Mouse (Mus musculus) urinary bladder, adult 2 months (tissue): ENCODE measurements around the gene Plekha3. TPM values are rescaled to one million over a fixed set of nuclear protein-coding genes. Genes with fewer than 3 reads are reported as not detected.

Experiments used
- DNase-seq: peaks from one replicate; pipeline ENCODE4 v3.0.0; 2022; ENCODE audit warnings: low spot score
- polyA plus RNA-seq: library from polyadenylated mRNA; depleted of rRNA; stranded (reverse); fragments of >200 nt; gene quantifications from 2 replicates; pipeline ENCODE4 v1.2.3, GENCODE M21; 2012; rRNA removed

The Plekha3 gene
- polyA plus RNA-seq, 1 experiment = 33.1 TPM

DNA sequence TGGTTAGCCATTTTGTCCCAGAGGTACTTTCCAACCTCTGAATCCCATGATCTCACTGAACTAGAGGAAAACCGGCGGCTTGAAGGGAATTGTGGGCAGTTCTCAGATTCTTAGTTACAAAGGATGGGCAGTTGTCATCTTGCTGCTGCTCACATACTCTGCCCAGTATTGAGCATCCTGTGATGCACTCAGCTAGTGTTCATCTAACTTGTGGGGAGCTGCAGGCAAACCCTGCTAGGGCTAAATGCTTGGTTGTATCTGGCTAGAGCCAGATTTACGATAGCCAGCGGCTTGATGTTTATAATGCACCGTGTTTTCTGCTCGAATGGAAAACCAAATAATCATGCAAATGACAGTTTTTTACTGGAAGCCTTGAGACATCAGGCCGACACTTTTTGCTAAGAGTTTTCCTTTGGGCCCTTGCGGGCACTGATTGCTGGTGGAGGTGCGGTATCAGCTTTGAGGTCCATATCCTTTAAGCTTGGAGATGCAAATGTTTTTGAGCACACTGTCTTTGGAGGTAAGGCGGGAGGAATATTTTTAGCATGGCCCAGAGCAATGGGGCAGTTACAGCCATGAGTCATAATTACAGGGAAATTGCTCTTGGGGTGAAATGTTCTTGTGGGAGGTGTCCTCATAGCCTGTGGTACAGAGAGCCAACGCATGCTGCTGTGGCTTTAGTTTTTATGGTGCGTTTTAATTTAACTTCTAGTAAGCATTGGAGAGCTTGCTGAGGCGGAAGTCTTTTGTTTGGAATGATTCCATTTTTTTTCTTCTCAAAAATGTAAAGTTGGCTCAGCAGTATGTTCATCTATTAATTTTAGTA, 1.5 kb downstream of the Plekha3 start:
- DNase-seq = no peak

DNA sequence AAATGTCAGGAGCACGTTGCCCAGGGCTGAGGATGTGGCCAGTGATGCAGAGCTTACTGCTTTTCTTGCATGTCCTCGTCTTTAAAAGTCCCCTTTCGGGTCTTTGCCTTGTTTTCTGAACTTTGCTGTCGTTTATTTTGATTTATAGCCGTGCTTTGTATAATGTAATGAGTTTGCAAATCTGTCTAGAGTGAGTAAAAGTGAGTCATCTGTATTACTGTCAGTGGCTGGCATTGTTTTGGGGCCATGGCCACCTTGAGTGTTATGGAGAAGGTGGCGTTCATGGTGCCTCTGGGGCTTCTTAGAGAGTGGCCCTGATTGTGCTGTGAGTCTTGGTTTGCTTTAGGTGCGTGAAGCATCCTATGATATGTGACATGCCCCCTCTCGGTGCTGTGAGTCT, 7.2 kb downstream of the Plekha3 start:
- DNase-seq = no peak

DNA sequence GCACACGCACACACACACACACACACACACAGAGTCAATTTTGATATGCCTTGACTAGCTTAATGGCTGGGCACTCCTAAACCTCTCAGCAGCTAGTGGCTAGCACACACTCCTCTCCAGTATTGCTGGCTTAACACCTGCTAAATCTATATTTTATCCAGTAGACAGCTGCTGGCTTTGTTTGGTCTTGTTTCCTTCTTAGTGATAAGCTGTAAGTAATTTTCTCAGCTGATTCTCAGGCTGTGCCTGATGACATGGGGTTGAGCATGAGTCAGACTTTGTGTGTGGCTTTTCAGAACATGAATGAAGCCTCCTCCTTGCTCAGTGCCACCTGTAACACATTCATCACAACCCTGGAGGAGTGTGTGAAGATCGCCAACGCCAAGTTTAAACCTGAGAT, 11.9 kb downstream of the Plekha3 start:
- DNase-seq = no peak

DNA sequence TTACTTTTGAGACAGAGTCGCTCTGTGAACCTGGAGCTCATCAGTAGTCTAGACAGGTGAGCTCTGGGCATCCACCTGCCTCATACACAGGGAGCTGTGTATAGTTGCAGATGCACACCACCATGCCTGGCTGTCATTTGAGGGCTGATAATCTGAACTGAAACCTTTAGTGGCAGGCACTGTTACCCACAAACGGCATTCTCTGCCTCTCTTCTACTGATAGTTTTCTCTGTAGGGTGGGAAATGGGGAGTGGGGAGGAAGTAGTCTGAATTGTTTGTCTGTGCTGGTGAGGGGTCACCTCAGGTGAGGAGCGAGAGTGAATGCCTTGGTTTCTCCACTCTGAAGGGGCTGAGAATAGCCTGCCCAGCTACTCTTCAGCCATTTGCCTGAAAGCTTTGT, 12.5 kb downstream of the Plekha3 start:
- no peak for DNase-seq

DNA sequence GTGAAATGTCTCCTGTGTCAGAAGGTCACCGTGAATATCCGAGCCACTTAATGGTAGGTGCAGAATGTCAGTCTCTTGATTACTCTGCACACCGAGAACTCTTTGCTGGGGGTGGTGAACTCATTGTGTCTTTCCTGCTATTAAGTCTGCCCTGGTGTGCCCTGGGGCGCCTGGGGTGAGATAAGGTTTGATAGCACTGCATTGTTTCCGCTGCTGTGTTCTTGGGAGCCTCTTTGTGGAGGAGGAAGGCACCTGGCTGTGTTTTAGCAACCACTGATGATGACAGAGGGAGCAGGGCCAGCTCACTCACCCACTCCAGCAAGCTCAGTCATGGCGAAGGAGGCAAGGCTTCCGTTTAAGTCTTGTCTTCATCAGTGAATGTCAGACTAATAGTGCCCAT, 13.1 kb downstream of the Plekha3 start:
- no peak for DNase-seq

DNA sequence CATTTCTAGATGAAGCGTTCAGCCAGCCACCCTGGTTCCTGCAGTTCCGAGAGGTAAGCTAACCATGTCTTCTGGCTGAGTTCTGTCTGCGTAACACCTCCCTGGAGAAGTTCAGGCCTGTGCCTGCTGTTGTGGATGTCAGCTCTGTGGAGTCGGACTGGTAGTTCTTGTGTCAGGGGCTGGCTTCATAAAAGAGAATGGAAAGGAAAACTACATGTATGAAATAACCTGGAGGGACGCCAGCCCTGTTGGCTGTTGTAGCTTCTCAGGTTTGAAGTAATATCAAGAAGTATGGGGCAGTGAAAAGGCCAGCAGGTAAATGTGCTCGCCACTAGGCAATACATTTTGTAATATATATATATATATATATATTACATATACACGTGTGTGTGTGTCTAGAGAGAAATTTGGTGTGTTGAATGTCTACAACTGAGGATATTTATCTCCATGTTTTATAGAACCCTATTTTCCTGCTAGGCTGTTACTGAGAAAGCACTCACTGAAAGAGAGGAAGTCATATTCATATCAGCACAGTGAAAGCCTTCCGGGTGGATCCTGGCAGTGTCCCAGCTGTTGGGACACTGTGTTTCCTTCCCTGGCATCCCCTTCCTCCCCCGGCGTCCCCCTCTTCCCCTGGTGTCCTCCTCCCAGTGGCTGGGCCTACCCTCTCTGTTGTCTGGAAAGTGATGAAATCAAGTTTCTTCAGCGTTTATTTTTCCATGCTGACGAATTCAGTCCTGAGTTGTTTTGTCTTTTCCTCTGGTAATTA, 15.5 kb downstream of the Plekha3 start:
- no peak for DNase-seq

DNA sequence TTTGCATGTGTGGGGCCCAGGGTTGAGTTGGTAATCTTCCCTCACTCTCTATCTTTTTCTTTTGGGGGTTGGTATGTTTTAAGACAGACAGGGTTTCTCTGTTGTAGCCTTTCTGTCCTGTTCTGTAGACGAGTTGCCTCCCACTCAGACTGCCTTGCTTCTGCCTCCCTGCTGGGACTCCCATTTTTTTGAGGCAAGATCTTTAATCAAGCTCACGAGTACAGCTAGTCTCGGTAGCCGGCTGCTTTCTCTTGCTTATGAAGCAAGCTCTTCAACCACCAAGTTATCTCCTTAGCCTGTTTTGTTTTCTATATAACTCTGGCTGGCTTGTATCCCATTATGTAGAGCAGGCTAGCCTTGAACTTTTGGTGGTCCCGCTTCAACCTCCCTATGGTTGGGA, 18.7 kb downstream of the Plekha3 start:
- DNase-seq = no peak

DNA sequence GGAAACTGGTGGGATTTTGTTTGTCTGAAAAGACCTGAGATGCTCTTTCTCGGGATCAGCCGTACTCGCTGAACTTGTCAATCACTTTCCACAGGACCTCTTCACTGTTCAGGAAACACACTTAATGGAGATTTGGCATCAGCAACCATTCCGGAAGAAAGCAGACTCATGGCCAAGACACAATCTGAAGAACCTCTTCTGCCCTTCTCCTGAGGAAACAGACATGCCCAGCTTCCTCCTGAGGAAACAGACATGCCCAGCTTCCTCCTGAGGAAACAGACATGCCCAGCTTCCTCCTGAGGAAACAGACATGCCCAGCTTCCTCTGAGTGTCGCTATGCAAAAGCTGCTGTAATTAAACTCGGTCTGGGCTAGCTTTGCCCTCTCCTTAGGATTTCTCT, 20.2 kb downstream of the Plekha3 start:
- no peak for DNase-seq

DNA sequence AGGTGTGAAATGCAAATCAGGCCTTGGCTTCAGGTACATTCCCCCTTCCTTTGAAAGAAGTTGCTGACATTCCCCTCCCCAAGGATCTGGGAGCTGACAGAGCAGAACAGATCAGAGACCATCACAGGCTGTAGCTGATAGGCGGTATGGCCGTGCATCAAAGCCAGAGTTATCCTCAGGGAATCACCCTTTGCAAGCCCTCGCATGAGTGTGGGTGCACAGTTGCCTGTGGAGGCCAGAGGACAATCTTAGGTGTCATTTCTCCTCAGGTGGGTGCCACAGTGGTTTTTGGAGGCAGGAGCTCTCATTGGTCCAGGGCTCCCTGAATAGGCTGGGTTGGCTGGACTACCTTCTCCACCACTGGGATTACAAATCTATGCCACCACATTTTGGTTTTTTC, 27.1 kb downstream of the Plekha3 start:
- DNase-seq = no peak

DNA sequence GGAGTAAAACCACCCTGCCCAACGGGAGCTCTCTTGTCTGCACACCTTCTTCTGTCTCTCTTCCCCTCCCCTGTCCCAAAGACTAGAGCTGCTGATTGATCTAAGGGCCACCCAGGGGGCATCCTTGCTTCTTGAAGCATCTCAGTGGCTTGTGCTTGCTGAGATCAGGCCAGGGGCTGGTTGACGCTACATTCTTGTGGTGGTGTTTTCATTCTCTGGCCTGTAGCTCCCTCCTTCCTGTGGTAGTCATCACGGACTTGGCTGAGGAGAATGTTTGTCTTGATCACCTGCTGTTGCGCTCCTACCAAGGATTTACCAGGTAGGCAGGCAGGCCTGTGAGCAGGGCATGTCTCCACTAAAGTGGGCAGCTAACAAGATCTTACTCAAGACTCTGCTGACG, 27.7 kb downstream of the Plekha3 start:
- DNase-seq = no peak

DNA sequence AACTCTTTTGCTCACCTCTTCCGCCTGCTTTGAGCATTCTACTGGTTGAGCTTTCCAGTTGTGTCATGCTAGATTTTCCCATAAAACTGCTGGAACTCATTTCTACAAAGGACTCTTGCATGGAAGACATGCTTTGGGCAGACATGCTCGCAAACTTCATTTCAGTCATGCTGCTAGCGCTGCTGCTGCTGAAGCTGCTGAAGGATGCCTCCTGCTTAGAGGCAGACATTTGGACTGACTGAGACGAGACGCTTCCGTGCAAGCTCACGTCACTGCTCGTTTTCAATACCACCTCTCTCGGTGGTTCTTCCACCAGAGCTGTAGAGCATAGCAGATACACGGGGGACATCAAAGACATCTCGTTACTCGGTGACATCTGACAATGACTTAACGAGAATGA, 30.6 kb downstream of the Plekha3 start:
- DNase-seq = no peak

DNA sequence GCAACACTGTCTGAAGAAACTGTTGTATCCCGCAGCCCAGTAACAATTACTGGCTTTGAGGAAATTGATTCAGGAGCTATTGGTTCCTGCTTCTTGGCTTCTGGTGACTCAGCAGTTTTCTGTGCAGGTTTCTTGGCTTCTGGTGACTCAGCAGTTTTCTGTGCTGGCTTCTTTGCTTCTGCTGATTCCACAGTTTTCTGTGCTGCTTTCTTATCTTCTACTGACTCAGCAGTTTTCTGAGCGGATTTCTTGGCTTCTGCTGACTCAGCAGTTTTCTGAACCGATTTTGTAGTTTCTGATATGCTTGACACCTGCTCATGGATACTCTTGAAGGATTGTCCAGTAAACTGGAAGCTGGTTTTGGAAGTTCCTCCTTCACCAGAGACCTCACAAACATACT, 33.4 kb downstream of the Plekha3 start:
- DNase-seq = no peak

DNA sequence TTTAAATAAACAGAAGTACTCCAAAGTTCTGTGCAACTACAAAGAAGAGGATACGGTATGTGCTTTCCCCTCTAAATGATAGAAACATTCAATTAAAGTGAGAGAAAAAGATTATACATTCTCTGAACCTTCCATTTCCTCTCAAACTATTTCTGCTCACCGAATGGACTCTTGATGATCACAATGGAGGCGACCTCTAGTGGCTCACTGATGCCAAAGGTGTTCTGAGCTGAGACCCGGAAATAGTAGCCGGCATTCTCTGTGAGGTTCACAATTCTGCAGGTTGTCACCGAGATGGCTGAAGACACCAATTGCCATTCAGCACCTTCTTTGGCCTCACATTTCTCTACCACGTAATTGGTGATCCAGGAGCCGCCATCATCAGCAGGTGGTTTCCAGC, 39.9 kb downstream of the Plekha3 start:
- no peak for DNase-seq

DNA sequence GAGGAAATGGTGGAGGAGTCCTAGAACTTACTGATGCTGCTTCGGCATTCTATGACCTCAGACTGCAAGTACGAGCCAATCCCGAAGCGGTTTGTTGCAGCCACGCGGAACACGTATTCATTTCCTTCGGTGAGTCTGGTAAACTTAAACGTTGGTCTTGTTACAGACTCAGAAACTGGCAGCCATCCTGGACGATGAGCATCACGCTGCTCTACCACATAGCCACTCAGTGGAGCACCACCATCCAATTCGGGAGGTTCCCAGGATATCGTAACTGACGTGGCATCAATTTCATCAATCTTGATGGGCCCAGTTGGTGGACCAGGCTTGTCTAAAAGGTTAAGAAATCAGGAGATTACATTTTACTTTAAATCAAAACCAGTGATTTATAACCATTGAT, 44.6 kb downstream of the Plekha3 start:
- DNase-seq = no peak

Other genes starting within 250 kb of the Plekha3 start
- 36.5 and 40.3 TPM in 2 replicates for gene Prkra, start 27.3 kb upstream of the Plekha3 start, polyA plus RNA-seq
- gene Pjvk, start 26.8 kb upstream of the Plekha3 start, polyA plus RNA-seq = 0.09 and 0.10 TPM in 2 replicates
- gene Fkbp7, start 2.2 kb upstream of the Plekha3 start, polyA plus RNA-seq = 109 and 114 TPM in 2 replicates